Mouse (Mus musculus) embryonic fibroblast, embryonic 13.5 days (primary cell): ENCODE measurements around the gene Nhsl1.

Source experiments
- CTCF ChIP-seq: IDR thresholded peaks from 2 replicates; pipeline ENCODE4 v1.5.1; 2011; ENCODE audit warnings: mild to moderate bottlenecking, control low read depth, low read length, moderate library complexity, borderline replicate concordance; ENCODE audit not compliant: insufficient read depth
- POLR2A ChIP-seq: IDR thresholded peaks from 2 replicates; pipeline ENCODE4 v1.6.1; 2011; ENCODE audit warnings: low read depth, mild to moderate bottlenecking, control low read depth, low read length, moderate library complexity

GRCm38 (mm10) chr10:18411266-18411665, 92.5 kb downstream of the Nhsl1 start:
- TF ChIP-seq CTCF (no peak), POLR2A (no peak)
